Comparison of ENCODE assay signal across 30 mouse cellular contexts in the genomic region with DNA sequence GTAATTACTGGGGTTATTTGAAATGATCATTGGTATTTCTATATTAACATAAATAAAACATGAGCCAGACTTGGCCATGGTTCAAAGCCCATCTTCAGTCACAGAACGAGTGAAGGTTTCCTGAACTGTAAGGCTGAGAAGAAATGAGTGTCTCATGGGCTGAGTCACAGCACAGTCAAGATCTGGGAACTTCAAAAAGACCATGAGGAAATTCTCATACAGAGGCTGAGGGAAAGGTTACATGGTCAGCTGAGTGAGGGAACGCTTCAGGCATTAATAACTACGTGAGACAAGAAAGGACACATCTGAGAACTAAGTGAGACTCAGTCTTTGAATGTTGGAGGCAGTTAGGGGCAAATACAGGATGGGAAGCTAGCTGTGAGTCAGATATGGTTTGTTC.
DNase-seq lines count a peak whose midpoint lies in the region; ATAC-seq and TF ChIP-seq lines count a peak whose summit lies in the region.
"Had no signal": no experiment of that assay in that cellular context is flagged by ENCODE, and none has a peak within 500 bp of the region (broad histone marks: within the 10 kb centered on the region; RNA-seq: fewer than 3 reads in every experiment).

No protein-coding gene starts in this region.

- no peak for TF ChIP-seq CTCF in Patski (IDR thresholded peaks at IDR 0.05)
- TF ChIP-seq CTCF in stomach, postnatal 0 days (IDR thresholded peaks at IDR 0.05; ENCODE audit: low read depth), result no peak

- DNase-seq in adrenal gland, postnatal 10 days, result peak; percentile 24
- no peak for DNase-seq in adrenal gland, postnatal 25 days
- DNase-seq in lung, postnatal 10 days, result peak; percentile 14
- DNase-seq in lung, postnatal 25 days (ENCODE audit: low spot score), result no peak
- peak; percentile 98 for DNase-seq in Patski (ENCODE audit: low read depth, low spot score)
- DNase-seq in stomach, postnatal 0 days (ENCODE audit: low spot score), result no peak
- DNase-seq in gastrocnemius, postnatal 10 days, result no peak
- DNase-seq in heart, postnatal 36 days, result no peak
- DNase-seq: B cell, adult 2 months; cerebellum, adult 11-12 months; cerebellum, adult 9-11 months; embryo, embryonic 11 days; gastrocnemius, postnatal 36 days; heart, adult 18-20 months; kidney, adult 9 months; kidney, postnatal 10 days; layer of hippocampus, adult 9-11 months; lung, postnatal 14 days; right cerebral cortex, postnatal 14 days; thymus, postnatal 14 days had no signal

- H3K4me3 ChIP-seq in stomach, postnatal 0 days (ENCODE audit: low read depth, low read length), result no peak overlapping the region
- H3K4me3 ChIP-seq: embryonic facial prominence, embryonic 15.5 days; heart, embryonic 12.5 days; limb, embryonic 10.5 days; limb, embryonic 15.5 days; midbrain, embryonic 12.5 days; neural tube, embryonic 13.5 days had no signal

- no peaks in the 10 kb centered on the region for H3K36me3 ChIP-seq in stomach, postnatal 0 days (ENCODE audit: control insufficient read depth, insufficient read depth, low read length)
- H3K36me3 ChIP-seq: embryonic facial prominence, embryonic 15.5 days; heart, embryonic 12.5 days; limb, embryonic 10.5 days; limb, embryonic 15.5 days; midbrain, embryonic 12.5 days; neural tube, embryonic 13.5 days had no signal

- no peaks in the 10 kb centered on the region for H3K27me3 ChIP-seq in Patski
- H3K27me3 ChIP-seq in stomach, postnatal 0 days (ENCODE audit: control insufficient read depth, insufficient read depth, low read length), result no peaks in the 10 kb centered on the region
- H3K27me3 ChIP-seq: embryonic facial prominence, embryonic 15.5 days; heart, embryonic 12.5 days; limb, embryonic 15.5 days; neural tube, embryonic 13.5 days had no signal

- H3K4me1 ChIP-seq in stomach, postnatal 0 days (replicated peaks; ENCODE audit: control insufficient read depth, insufficient read depth), result no peaks in the 10 kb centered on the region
- H3K4me1 ChIP-seq: embryonic facial prominence, embryonic 15.5 days; heart, embryonic 12.5 days; limb, embryonic 10.5 days; limb, embryonic 15.5 days; midbrain, embryonic 12.5 days; neural tube, embryonic 13.5 days had no signal

- H3K9me3 ChIP-seq in stomach, postnatal 0 days (ENCODE audit: control insufficient read depth, low read length), result no peaks in the 10 kb centered on the region
- H3K9me3 ChIP-seq: embryonic facial prominence, embryonic 15.5 days; heart, embryonic 12.5 days; limb, embryonic 10.5 days; limb, embryonic 15.5 days; midbrain, embryonic 12.5 days; neural tube, embryonic 13.5 days had no signal

- no peak overlapping the region for H3K4me2 ChIP-seq in stomach, postnatal 0 days (replicated peaks; ENCODE audit: low read depth)
- H3K4me2 ChIP-seq: embryonic facial prominence, embryonic 15.5 days; heart, embryonic 12.5 days; hindbrain, embryonic 14.5 days; limb, embryonic 15.5 days; midbrain, embryonic 12.5 days; neural tube, embryonic 13.5 days had no signal

- POLR2A ChIA-PET in Patski (lab: Charles Lee), result interaction anchor here (0.6 kb wide), 1 partner anchor 113 kb away, joined by 3 read pairs; no protein-coding TSS in a partner anchor

- in situ Hi-C loops in Patski (cut with MboI; ENCODE audit: low pct_unique_long_range_greater_than_20kb), result loop anchor here (5.0 kb wide), 3 partner anchors 60 to 105 kb away; no protein-coding TSS in a partner anchor

- CTCF ChIA-PET in Patski (lab: Charles Lee), result interaction anchor here (1.2 kb wide), 1 partner anchor 11 kb away, joined by 3 read pairs; no protein-coding TSS in a partner anchor

- H3K27ac ChIP-seq in stomach, postnatal 0 days (replicated peaks), result peak overlapping the region; percentile 19; the same call in 1 of the 2 replicates
- H3K27ac ChIP-seq: embryonic facial prominence, embryonic 15.5 days; hindbrain, embryonic 14.5 days; limb, embryonic 10.5 days; limb, embryonic 15.5 days; liver, embryonic 14.5 days; midbrain, embryonic 12.5 days; neural tube, embryonic 13.5 days had no signal

- TF ChIP-seq EP300 in stomach, postnatal 0 days (optimal IDR thresholded peaks at IDR 0.05), result no peak

- no peak overlapping the region for H3K9ac ChIP-seq in stomach, postnatal 0 days (ENCODE audit: low read length)
- H3K9ac ChIP-seq: embryonic facial prominence, embryonic 15.5 days; heart, embryonic 12.5 days; hindbrain, embryonic 14.5 days; limb, embryonic 15.5 days; liver, embryonic 14.5 days; midbrain, embryonic 12.5 days; neural tube, embryonic 13.5 days had no signal

- WGBS in stomach, postnatal 0 days, result 36% methylated on average over 3 of the region's 3 CpGs

- intact Hi-C loops in heart, postnatal 36 days (cut with DNase I), result no loop called here

- ATAC-seq in Patski, result peak; percentile 94
- no peak for ATAC-seq in stomach, postnatal 0 days (ENCODE audit: low FRiP score, low TSS enrichment)
- ATAC-seq: forebrain, embryonic 14.5 days; intestine, postnatal 0 days had no signal

Comparison
In these comparisons a context has a peak if more than half of its experiments do, and no peak if none do; other contexts are left out.
1. DNase-seq: peak in adrenal gland, postnatal 10 days (single experiment), lung, postnatal 10 days (single experiment) and Patski (single experiment); none in adrenal gland, postnatal 25 days (single experiment), lung, postnatal 25 days (single experiment), stomach, postnatal 0 days (single experiment), gastrocnemius, postnatal 10 days (single experiment) and heart, postnatal 36 days (0 of 2).